In the genomic region with DNA sequence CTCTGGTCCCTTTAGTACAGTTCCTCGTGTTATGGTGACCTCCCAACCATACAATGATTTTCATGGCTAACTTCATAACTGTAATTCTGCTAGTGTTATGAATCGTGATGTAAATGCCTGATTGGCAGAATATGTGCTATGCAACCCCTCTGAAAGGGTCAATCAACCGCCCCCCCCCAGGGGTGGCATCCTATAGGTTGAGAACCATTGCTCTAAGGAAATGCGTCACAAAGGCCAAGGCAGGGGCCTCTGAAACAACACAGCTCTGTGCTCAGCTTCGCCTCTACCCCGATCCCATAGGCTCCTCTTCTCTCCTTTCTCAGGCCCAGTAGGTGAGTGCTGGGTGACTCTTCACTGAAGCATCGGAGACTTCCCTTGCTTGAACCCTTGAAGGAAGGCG, we compare ENCODE assay signal across 15 mouse cellular contexts. TPM values are rescaled to one million over a fixed set of nuclear protein-coding genes. Genes with fewer than 3 reads are reported as not detected.
A peak's percentile ranks its signal among the peaks of the same experiment; 100 is the strongest.
DNase-seq lines count a peak whose midpoint lies in the region; ATAC-seq and TF ChIP-seq lines count a peak whose summit lies in the region.
"Had no signal": no experiment of that assay in that cellular context is flagged by ENCODE, and none has a peak within 500 bp of the region (broad histone marks: within the 10 kb centered on the region; RNA-seq: fewer than 3 reads in every experiment).

No protein-coding gene starts in this region.

- H3K27me3 ChIP-seq in heart, adult 2 months (ENCODE audit: control insufficient read depth, insufficient read depth, low read length), result no peaks in the 10 kb centered on the region
- no peaks in the 10 kb centered on the region for H3K27me3 ChIP-seq in testis, adult 2 months (ENCODE audit: control insufficient read depth, insufficient read depth, low read length)
- peaks cover 3% of the 10 kb centered on the region; the same call in 1 of the 2 replicates for H3K27me3 ChIP-seq in liver, embryonic 16.5 days (ENCODE audit: control insufficient read depth, insufficient read depth, low read depth, low read length)

- no peaks in the 10 kb centered on the region for H3K79me2 ChIP-seq in heart, adult 2 months (replicated peaks; ENCODE audit: control insufficient read depth, insufficient read depth, low read length)

- TF ChIP-seq POLR2A in heart, adult 2 months (IDR thresholded peaks at IDR 0.05; ENCODE audit: insufficient read depth, low read depth, low read length), result no peak
- no peak for TF ChIP-seq POLR2A in testis, adult 2 months (IDR thresholded peaks at IDR 0.05; ENCODE audit: control insufficient read depth, low read depth, low read length)

- no peak for TF ChIP-seq CTCF in heart, adult 2 months (IDR thresholded peaks at IDR 0.05)
- TF ChIP-seq CTCF in testis, adult 2 months (IDR thresholded peaks at IDR 0.05; ENCODE audit: control insufficient read depth, insufficient read depth, insufficient replicate concordance, low read depth, low read length), result no peak

- no peak overlapping the region for H3K9ac ChIP-seq in heart, adult 2 months (ENCODE audit: low read depth, low read length)
- H3K9ac ChIP-seq in liver, embryonic 16.5 days (ENCODE audit: low read depth, low read length), result no peak overlapping the region

- H3K4me2 ChIP-seq in liver, embryonic 16.5 days (ENCODE audit: low read depth, low read length), result no peak overlapping the region

- peak overlapping the region; percentile 68 for H3K27ac ChIP-seq in heart, adult 2 months
- peak overlapping the region; percentile 69 for H3K27ac ChIP-seq in testis, adult 2 months (ENCODE audit: control insufficient read depth, insufficient read depth, low read depth, low read length)
- peak overlapping the region; percentile 6; the same call in 1 of the 2 replicates for H3K27ac ChIP-seq in liver, embryonic 16.5 days (ENCODE audit: low read length)

- WGBS in heart, adult 2 months, result 75% methylated on average over 8 of the region's 8 CpGs
- 58% methylated on average over 8 of the region's 8 CpGs for WGBS in liver, embryonic 16.5 days (ENCODE audit: insufficient replicate concordance)

- no peak for TF ChIP-seq EP300 in heart, adult 2 months (IDR thresholded peaks at IDR 0.05; ENCODE audit: insufficient read depth, low read depth, low read length)

- intact Hi-C loops in heart, adult 2 months (cut with DNase I), result no loop called here
- intact Hi-C loops in heart, postnatal 14 days (cut with DNase I), result no loop called here
- intact Hi-C loops in left cerebral cortex, postnatal 4 days (cut with DNase I), result no loop called here

- H3K9me3 ChIP-seq in liver, embryonic 16.5 days (replicated peaks; ENCODE audit: control insufficient read depth, low read length), result no peaks in the 10 kb centered on the region

- 0 out of 2 replicates have a peak, but pooled peaks have one; percentile 19 for ATAC-seq in liver, embryonic 16.5 days (ENCODE audit: low read depth)
- ATAC-seq: midbrain, embryonic 16.5 days had no signal

- no peaks in the 10 kb centered on the region for H3K36me3 ChIP-seq in heart, adult 2 months (ENCODE audit: control insufficient read depth, insufficient read depth, low read length)
- no peaks in the 10 kb centered on the region for H3K36me3 ChIP-seq in testis, adult 2 months (ENCODE audit: control insufficient read depth, insufficient read depth, low read length)
- no peaks in the 10 kb centered on the region for H3K36me3 ChIP-seq in liver, embryonic 16.5 days (ENCODE audit: control insufficient read depth, insufficient read depth)

- H3K4me1 ChIP-seq in heart, adult 2 months (ENCODE audit: control insufficient read depth, insufficient read depth, low read length), result peaks cover 1% of the 10 kb centered on the region; the same call in 1 of the 2 replicates
- no peaks in the 10 kb centered on the region for H3K4me1 ChIP-seq in testis, adult 2 months (ENCODE audit: control insufficient read depth, insufficient read depth, low read length)
- no peaks in the 10 kb centered on the region; the same call in 1 of the 2 replicates for H3K4me1 ChIP-seq in liver, embryonic 16.5 days (ENCODE audit: control insufficient read depth, low read depth, low read length)

- H3K4me3 ChIP-seq in heart, adult 2 months, result no peak overlapping the region
- H3K4me3 ChIP-seq in testis, adult 2 months (ENCODE audit: control insufficient read depth, low read depth, low read length), result no peak overlapping the region
- H3K4me3 ChIP-seq in liver, embryonic 16.5 days (ENCODE audit: low read depth, low read length), result no peak overlapping the region

- DNase-seq in heart, adult 2 months, result no peak
- DNase-seq in heart, postnatal 14 days, result no peak
- no peak for DNase-seq in testis, postnatal 14 days (ENCODE audit: low spot score)
- DNase-seq in right cerebral cortex, adult 2 months (ENCODE audit: low spot score in 2 of 2), result no peak
- DNase-seq in left cerebral cortex, postnatal 4 days, result no peak
- no peak for DNase-seq in spleen, postnatal 10 days (ENCODE audit: low spot score in 2 of 2)
- DNase-seq: cerebellum, adult 11 months; kidney, adult 8-10 months had no signal

RNA-seq across cellular contexts. Expression of a gene that starts 17.2 kb away (rescaled TPM):
- 10 to 100 TPM; 42.2 to 46.3 TPM for total RNA-seq in heart, adult 2 months (2021)
- polyA plus RNA-seq in heart, adult 2 months (2012; rRNA removed), result 34.1 and 36.9 TPM in 2 replicates
- 10 to 100 TPM; 47.7 to 58.4 TPM for total RNA-seq in heart, postnatal 14 days (2021)
- polyA plus RNA-seq in testis, adult 2 months (2012; rRNA removed), result 29.4 and 38.1 TPM in 2 replicates
- 83.1 and 93.1 TPM in 2 replicates for polyA plus RNA-seq in liver, embryonic 16.5 days (2015; fragmentation: Nextera tagmentation; extraction: Ambion mirVana)
- total RNA-seq in left cerebral cortex, postnatal 4 days (2021), result 10 to 100 TPM; 68.7 to 69.7 TPM

RNA-seq across cellular contexts. Expression of a gene that starts 17.6 kb away (rescaled TPM):
- total RNA-seq in heart, adult 2 months (2021), result 1,000 to 10,000 TPM; 4,113 to 4,965 TPM
- polyA plus RNA-seq in heart, adult 2 months (2012; rRNA removed), result 4,656 and 4,851 TPM in 2 replicates
- 1,000 to 10,000 TPM; 4,230 to 4,270 TPM for total RNA-seq in heart, postnatal 14 days (2021)
- 803 and 957 TPM in 2 replicates for polyA plus RNA-seq in testis, adult 2 months (2012; rRNA removed)
- 638 and 672 TPM in 2 replicates for polyA plus RNA-seq in liver, embryonic 16.5 days (2015; fragmentation: Nextera tagmentation; extraction: Ambion mirVana)
- 100 to 1,000 TPM; 723 to 731 TPM for total RNA-seq in left cerebral cortex, postnatal 4 days (2021)

RNA-seq across cellular contexts. Expression of a gene that starts 17.7 kb away (rescaled TPM):
- total RNA-seq in heart, adult 2 months (2021), result not detected
- polyA plus RNA-seq in heart, adult 2 months (2012; rRNA removed), result not detected in 2 replicates
- total RNA-seq in heart, postnatal 14 days (2021), result not detected
- polyA plus RNA-seq in testis, adult 2 months (2012; rRNA removed), result 0.57 and 0.59 TPM in 2 replicates
- 0.15 and 0.23 TPM in 2 replicates for polyA plus RNA-seq in liver, embryonic 16.5 days (2015; fragmentation: Nextera tagmentation; extraction: Ambion mirVana)
- total RNA-seq in left cerebral cortex, postnatal 4 days (2021), result 1 to 10 TPM in 1 of 2 experiments, under 1 TPM in 1; 0.66 to 1.6 TPM
- total RNA-seq: adrenal gland, postnatal 14 days; common myeloid progenitor, adult 5-6 weeks; granulocyte monocyte progenitor cell, adult 5-6 weeks; hematopoietic stem cell, adult 5-6 weeks had no signal

RNA-seq across cellular contexts. Expression of a gene that starts 38.2 kb away (rescaled TPM):
- 1 to 10 TPM; 3.9 to 5.3 TPM for total RNA-seq in heart, adult 2 months (2021)
- polyA plus RNA-seq in heart, adult 2 months (2012; rRNA removed), result 3.0 and 6.0 TPM in 2 replicates
- total RNA-seq in heart, postnatal 14 days (2021), result 1 to 10 TPM; 3.7 to 4.0 TPM
- 10.4 and 10.9 TPM in 2 replicates for polyA plus RNA-seq in testis, adult 2 months (2012; rRNA removed)
- 1.4 and 1.7 TPM in 2 replicates for polyA plus RNA-seq in liver, embryonic 16.5 days (2015; fragmentation: Nextera tagmentation; extraction: Ambion mirVana)
- 10 to 100 TPM in 1 of 2 experiments, 1 to 10 TPM in 1; 6.2 to 10.3 TPM for total RNA-seq in left cerebral cortex, postnatal 4 days (2021)
- total RNA-seq: granulocyte monocyte progenitor cell, adult 5-6 weeks; hematopoietic stem cell, adult 5-6 weeks had no signal

RNA-seq across cellular contexts. Expression of a gene that starts 50.6 kb away (rescaled TPM):
- 1 to 10 TPM; 3.6 to 3.8 TPM for total RNA-seq in heart, adult 2 months (2021)
- polyA plus RNA-seq in heart, adult 2 months (2012; rRNA removed), result 4.2 and 4.9 TPM in 2 replicates
- 1 to 10 TPM; 3.9 to 4.3 TPM for total RNA-seq in heart, postnatal 14 days (2021)
- 2.9 and 3.4 TPM in 2 replicates for polyA plus RNA-seq in testis, adult 2 months (2012; rRNA removed)
- 17.4 and 18.9 TPM in 2 replicates for polyA plus RNA-seq in liver, embryonic 16.5 days (2015; fragmentation: Nextera tagmentation; extraction: Ambion mirVana)
- total RNA-seq in left cerebral cortex, postnatal 4 days (2021), result 1 to 10 TPM; 1.8 to 2.5 TPM

Comparison
In these comparisons a context has a peak if more than half of its experiments do, and no peak if none do; other contexts are left out.
1. H3K27ac ChIP-seq: peak in every context shown above with its lines; median percentile 69 in testis, adult 2 months; 68 in heart, adult 2 months; 6 in liver, embryonic 16.5 days.
2. RNA of a gene that starts 17.6 kb away (total RNA-seq): 4,113 to 4,965 TPM in heart, adult 2 months and 4,230 to 4,270 TPM in heart, postnatal 14 days; 723 to 731 TPM in left cerebral cortex, postnatal 4 days; every median in the first group is over 4 times any median in the second.